Mouse (Mus musculus) gastrocnemius, postnatal 14 days (tissue): Measurements from ENCODE around the gene G530012D18Rik. TPM values are rescaled to one million over a fixed set of nuclear protein-coding genes. Genes with fewer than 3 reads are reported as not detected.
"Not testable (repeated sequence)": the region's sequence is repeated elsewhere in the genome, so short reads cannot be mapped to it uniquely, and the experiment has no call there.

Experiments used
- DNase-seq: peaks from one replicate; pipeline ENCODE4 v3.0.0; 2021; ENCODE audit warnings: mixed read lengths
- intact Hi-C: fragments of 180-260 bp; cut with DNase I; formaldehyde crosslinking; loops from one replicate; pipeline ENCODE4 v1.15.1; 2025; ENCODE audit warnings: low total_unique reads
- total RNA-seq, 2 experiments: library from RNA; stranded (reverse); gene quantifications; 2 replicates each; pipeline ENCODE4 v1.2.3; 2021

G530012D18Rik gene
- total RNA-seq, 2 experiments from 2014 or later, result not detected

- intact Hi-C loops, DNase-seq: not testable (repeated sequence)
Observed at GRCm38 (mm10) chr1:85608361-85608760, 32.9 kb downstream of the G530012D18Rik start.

DNA sequence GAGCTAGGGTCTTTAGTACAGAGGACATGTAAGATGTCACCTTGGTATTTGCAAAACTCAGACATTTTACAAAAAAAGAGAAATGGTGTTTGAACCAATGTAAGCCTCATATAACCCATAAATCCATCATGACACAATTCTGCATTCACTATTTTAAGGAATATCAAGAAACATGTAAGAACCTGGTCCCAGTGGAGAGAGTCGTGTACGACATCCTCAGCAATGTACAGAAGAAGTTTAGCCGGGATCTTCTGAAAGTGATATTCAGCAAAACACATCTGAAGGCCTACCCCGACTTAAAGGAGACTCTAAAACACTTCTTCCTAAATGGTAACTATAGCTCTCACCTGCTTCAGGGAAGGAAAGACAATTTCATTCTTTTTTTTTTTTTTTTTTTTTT is 35.1 kb downstream of the G530012D18Rik start:
- intact Hi-C loops, DNase-seq: not testable (repeated sequence)

DNA sequence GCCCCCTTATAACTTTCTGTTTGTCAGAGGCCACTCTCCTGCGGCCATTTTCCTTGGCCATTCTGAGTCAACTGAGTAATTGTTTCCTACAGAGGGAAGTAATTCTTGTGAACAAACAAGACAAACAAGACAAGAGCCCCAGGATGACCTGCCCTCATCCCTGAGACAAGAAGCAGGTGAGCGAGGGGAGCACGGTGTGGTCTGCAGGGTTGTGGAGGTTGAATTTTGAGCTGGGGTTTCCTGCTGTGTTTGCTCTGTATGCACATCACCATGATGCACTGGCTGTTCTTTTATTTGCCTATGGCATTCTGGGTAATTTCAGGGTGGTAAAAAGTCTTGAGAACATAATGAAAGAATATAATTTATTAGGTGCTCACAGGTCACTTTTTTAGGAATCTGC is 39.6 kb downstream of the G530012D18Rik start:
- intact Hi-C loops, DNase-seq: not testable (repeated sequence)

DNA sequence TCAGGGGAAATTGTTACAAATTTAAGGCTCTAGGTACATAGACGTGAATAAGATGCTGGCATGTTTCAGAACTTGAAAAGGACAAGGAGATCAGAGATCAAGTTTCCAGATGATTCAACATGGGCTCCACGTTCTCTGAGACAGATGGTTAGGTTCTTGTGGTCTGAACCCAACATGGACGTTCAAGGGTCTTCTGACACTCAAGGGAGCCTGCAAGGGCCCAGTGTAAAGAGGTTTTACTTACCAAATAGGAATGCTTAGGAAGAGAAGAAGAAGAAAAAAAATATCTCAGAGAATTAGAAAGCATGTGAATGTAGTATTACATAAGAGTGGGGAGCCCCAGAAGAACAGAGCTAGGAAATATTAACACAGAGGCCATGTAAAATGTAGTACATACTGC is 40.3 kb downstream of the G530012D18Rik start:
- DNase-seq, intact Hi-C loops: not testable (repeated sequence)

GRCm38 (mm10) chr1:85617161-85617560 is 41.7 kb downstream of the G530012D18Rik start:
- intact Hi-C loops, result not testable (repeated sequence)

DNA sequence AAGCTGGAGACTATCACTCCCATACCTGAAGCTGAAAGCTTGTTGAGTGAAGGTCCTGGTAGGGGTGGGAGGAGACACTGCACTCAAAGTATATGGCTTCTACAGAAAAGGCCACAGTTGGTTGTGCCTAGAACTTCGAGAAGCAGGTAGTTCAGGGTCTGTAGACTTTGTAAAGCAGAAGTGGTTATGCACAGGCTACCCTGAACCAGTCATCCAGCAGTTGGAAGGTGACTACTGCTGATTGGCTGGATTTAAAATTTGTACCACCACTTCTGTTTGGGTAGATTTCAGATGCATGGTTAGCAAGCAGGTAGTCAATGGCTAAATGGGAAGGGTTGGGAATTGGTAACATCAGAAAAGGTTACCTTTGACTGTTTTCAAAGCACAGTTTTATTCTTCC is 43.2 kb downstream of the G530012D18Rik start:
- intact Hi-C loops, DNase-seq: not testable (repeated sequence)

More at GRCm38 (mm10) chr1:85617161-85617560, 41.7 kb downstream of the G530012D18Rik start:
- DNase-seq, result not testable (repeated sequence)

Other genes starting within 250 kb of the G530012D18Rik start
- under 1 TPM; 0.49 to 0.84 TPM for gene Sp110, start 23.1 kb downstream of the G530012D18Rik start, total RNA-seq
- gene Sp140, start 24.7 kb downstream of the G530012D18Rik start, total RNA-seq, result 1 to 10 TPM in 1 of 2 experiments, under 1 TPM in 1; 0.58 to 1.2 TPM
- gene Sp100, start 74.3 kb downstream of the G530012D18Rik start, total RNA-seq, result 1 to 10 TPM; 3.7 to 4.6 TPM
- gene A630001G21Rik, start 203.0 kb downstream of the G530012D18Rik start, total RNA-seq, result under 1 TPM in 1 of 2 experiments, not detected in 1; 0.90 TPM
- 100 to 1,000 TPM in 1 of 2 experiments, 10 to 100 TPM in 1; 86.5 to 112 TPM for gene Cab39, start 217.8 kb downstream of the G530012D18Rik start, total RNA-seq